Mouse (Mus musculus): ENCODE data around the gene Xpr1.

DNA sequence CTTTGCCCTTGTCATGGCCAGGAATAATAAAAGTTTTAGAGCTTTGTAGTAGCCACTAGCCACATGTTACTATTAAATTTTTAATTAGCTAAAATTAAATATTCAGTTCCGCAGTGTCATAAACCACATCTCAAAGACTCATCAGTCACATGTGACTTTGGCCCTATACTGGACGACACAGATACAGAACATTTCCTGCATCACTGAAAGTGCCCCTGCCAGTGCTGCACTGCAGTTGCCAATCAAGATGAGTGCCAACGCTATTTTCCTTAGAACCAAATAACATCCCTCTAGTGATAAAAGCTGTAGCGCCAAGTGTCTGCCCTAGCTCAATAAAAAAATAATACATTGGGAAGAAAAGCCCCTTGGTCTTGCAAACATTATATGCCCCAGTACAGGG is 17.2 kb downstream of the Xpr1 start:
- TF ChIP-seq EP300 (IDR thresholded peaks at IDR 0.05; ENCODE audit: low read depth): no peak
- no peak for TF ChIP-seq CTCF (IDR thresholded peaks at IDR 0.05; ENCODE audit: low read depth)

All from heart, postnatal 0 days (tissue).